Comparison of ENCODE assay signal across 28 mouse cellular contexts in genomic region chr12:36132668-36133067, GRCm38 (mm10). TPM values are rescaled to one million over a fixed set of nuclear protein-coding genes. Genes with fewer than 3 reads are reported as not detected.
A peak's percentile ranks its signal among the peaks of the same experiment; 100 is the strongest.
DNase-seq lines count a peak whose midpoint lies in the region; ATAC-seq and TF ChIP-seq lines count a peak whose summit lies in the region.
"Had no signal": no experiment of that assay in that cellular context is flagged by ENCODE, and none has a peak within 500 bp of the region (broad histone marks: within the 10 kb centered on the region; RNA-seq: fewer than 3 reads in every experiment).

No protein-coding gene starts in this region.

- no peak overlapping the region for H3K9ac ChIP-seq in forebrain, embryonic 15.5 days (replicated peaks)
- no peak overlapping the region for H3K9ac ChIP-seq in forebrain, embryonic 13.5 days
- H3K9ac ChIP-seq: embryonic facial prominence, embryonic 12.5 days; embryonic facial prominence, embryonic 15.5 days; hindbrain, embryonic 13.5 days had no signal

- DNase-seq in gastrocnemius, adult 2 months = no peak
- no peak for DNase-seq in gastrocnemius, adult 8-10 months (ENCODE audit: low spot score in 2 of 2)
- peak; percentile 34 for DNase-seq in brain, embryonic 14.5 days (ENCODE audit: low read depth)
- no peak for DNase-seq in heart, postnatal 14 days
- DNase-seq: adrenal gland, adult 2 months; adrenal gland, postnatal 14 days; cerebellum, adult 18-20 months; cerebellum, adult 9-11 months; cerebellum, postnatal 25 days; gastrocnemius, postnatal 10 days; gastrocnemius, postnatal 36 days; heart, adult 11 months; heart, postnatal 36 days; kidney, adult 18-20 months; kidney, adult 9 months had no signal

- H3K4me2 ChIP-seq in forebrain, embryonic 15.5 days (replicated peaks) = no peak overlapping the region
- H3K4me2 ChIP-seq in forebrain, embryonic 13.5 days = no peak overlapping the region
- H3K4me2 ChIP-seq: embryonic facial prominence, embryonic 12.5 days; embryonic facial prominence, embryonic 15.5 days; heart, embryonic 11.5 days; hindbrain, embryonic 13.5 days had no signal

- H3K4me3 ChIP-seq in forebrain, embryonic 15.5 days = no peak overlapping the region
- H3K4me3 ChIP-seq in forebrain, embryonic 13.5 days = no peak overlapping the region
- no peak overlapping the region for H3K4me3 ChIP-seq in gastrocnemius, adult 2 months
- H3K4me3 ChIP-seq: embryonic facial prominence, embryonic 12.5 days; embryonic facial prominence, embryonic 15.5 days; hindbrain, embryonic 10.5 days; hindbrain, embryonic 13.5 days had no signal

- TF ChIP-seq POLR2A in brain, embryonic 14.5 days (IDR thresholded peaks at IDR 0.05; ENCODE audit: borderline replicate concordance, extremely low read depth, insufficient read depth, insufficient read length, poor library complexity, severe bottlenecking) = no peak

- no peaks in the 10 kb centered on the region for H3K27me3 ChIP-seq in forebrain, embryonic 15.5 days
- no peaks in the 10 kb centered on the region for H3K27me3 ChIP-seq in forebrain, embryonic 13.5 days
- H3K27me3 ChIP-seq: embryonic facial prominence, embryonic 12.5 days; embryonic facial prominence, embryonic 15.5 days; hindbrain, embryonic 13.5 days had no signal

- no peak for TF ChIP-seq CTCF in gastrocnemius, adult 2 months (IDR thresholded peaks at IDR 0.05)
- TF ChIP-seq CTCF in brain, embryonic 14.5 days (IDR thresholded peaks at IDR 0.05; ENCODE audit: borderline replicate concordance, extremely low read depth, insufficient read depth, insufficient read length) = no peak

- H3K36me3 ChIP-seq in forebrain, embryonic 15.5 days = peaks cover 51% of the 10 kb centered on the region
- H3K36me3 ChIP-seq in forebrain, embryonic 13.5 days (ENCODE audit: poor library complexity, severe bottlenecking) = peaks cover 46% of the 10 kb centered on the region

- H3K9me3 ChIP-seq in forebrain, embryonic 15.5 days = no peaks in the 10 kb centered on the region
- H3K9me3 ChIP-seq in forebrain, embryonic 13.5 days (replicated peaks) = no peaks in the 10 kb centered on the region
- H3K9me3 ChIP-seq: embryonic facial prominence, embryonic 12.5 days; embryonic facial prominence, embryonic 15.5 days; hindbrain, embryonic 10.5 days; hindbrain, embryonic 13.5 days had no signal

- intact Hi-C loops in gastrocnemius, adult 2 months (cut with DNase I) = no loop called here
- intact Hi-C loops in heart, postnatal 14 days (cut with DNase I) = no loop called here

- 53% methylated on average over 3 of the region's 3 CpGs for WGBS in forebrain, embryonic 15.5 days
- 77% methylated on average over 3 of the region's 3 CpGs for WGBS in forebrain, embryonic 13.5 days

- ATAC-seq in forebrain, embryonic 15.5 days (replicated peaks) = peak; percentile 27; the same call in 1 of the 2 replicates
- ATAC-seq in forebrain, embryonic 13.5 days = no peak; the same call in 1 of the 2 replicates
- peak; percentile 56; the same call in 1 of the 2 replicates for ATAC-seq in megakaryocyte progenitor cell, adult 5-6 weeks (replicated peaks; ENCODE audit: poor library complexity)
- no peak for ATAC-seq in inflammation-experienced regulatory T-cells, adult 6 months
- ATAC-seq: activated CD4-positive, CD25-positive, alpha-beta regulatory T cell, adult 4 months; CD4-positive, CD25-positive, alpha-beta regulatory T cell, adult 4 months; hindbrain, embryonic 16.5 days had no signal

- no peak overlapping the region for H3K27ac ChIP-seq in forebrain, embryonic 15.5 days (replicated peaks)
- no peak overlapping the region for H3K27ac ChIP-seq in forebrain, embryonic 13.5 days
- peak overlapping the region; percentile 57; the same call in 1 of the 2 replicates for H3K27ac ChIP-seq in gastrocnemius, adult 2 months
- H3K27ac ChIP-seq: embryonic facial prominence, embryonic 12.5 days; embryonic facial prominence, embryonic 15.5 days; hindbrain, embryonic 10.5 days; hindbrain, embryonic 13.5 days; kidney, postnatal 0 days had no signal

- H3K4me1 ChIP-seq in forebrain, embryonic 15.5 days = peaks cover 8% of the 10 kb centered on the region; the same call in 1 of the 2 replicates
- H3K4me1 ChIP-seq in forebrain, embryonic 13.5 days = 0 out of 2 replicates have a peak, but pooled peaks cover 8% of the 10 kb centered on the region
- H3K4me1 ChIP-seq: embryonic facial prominence, embryonic 12.5 days; embryonic facial prominence, embryonic 15.5 days; hindbrain, embryonic 10.5 days had no signal

RNA-seq across cellular contexts. Expression of gene Ankmy2, which starts 24.2 kb away (rescaled TPM):
- polyA plus RNA-seq in forebrain, embryonic 15.5 days (2015; fragmentation: Nextera tagmentation; extraction: Ambion mirVana) = 59.7 and 60.2 TPM in 2 replicates
- polyA plus RNA-seq in forebrain, embryonic 13.5 days (2015; fragmentation: Nextera tagmentation; extraction: Ambion mirVana) = 41.4 and 42.5 TPM in 2 replicates
- total RNA-seq in gastrocnemius, adult 2 months (2021) = 1 to 10 TPM; 5.1 to 6.5 TPM
- 1 to 10 TPM; 4.0 to 6.6 (median 5.7) TPM for total RNA-seq in gastrocnemius, adult 8-10 months (2022)
- 29.9 and 39.5 TPM in 2 replicates for polyA plus RNA-seq in brain, embryonic 14.5 days (2012; rRNA removed)
- 17.1 and 22.2 TPM in 2 replicates for total RNA-seq in megakaryocyte progenitor cell, adult 5-6 weeks (2015)
- total RNA-seq in megakaryocyte progenitor cell, adult 5-6 weeks (2017) = 22.7 and 23.3 TPM in 2 replicates
- 10 to 100 TPM; 16.9 to 20.5 TPM for total RNA-seq in heart, postnatal 14 days (2021)
- 10 to 100 TPM; 37.6 to 51.3 (median 47.3) TPM for polyA plus RNA-seq in inflammation-experienced regulatory T-cells, adult 6 months (2017; shearing (Covaris generic))

RNA-seq across cellular contexts. Expression of gene Bzw2, which starts 25.2 kb away (rescaled TPM):
- 515 and 540 TPM in 2 replicates for polyA plus RNA-seq in forebrain, embryonic 15.5 days (2015; fragmentation: Nextera tagmentation; extraction: Ambion mirVana)
- 399 and 418 TPM in 2 replicates for polyA plus RNA-seq in forebrain, embryonic 13.5 days (2015; fragmentation: Nextera tagmentation; extraction: Ambion mirVana)
- total RNA-seq in gastrocnemius, adult 2 months (2021) = 100 to 1,000 TPM; 107 to 130 TPM
- total RNA-seq in gastrocnemius, adult 8-10 months (2022) = 100 to 1,000 TPM in 3 of 4 experiments, 10 to 100 TPM in 1; 96.8 to 117 (median 106) TPM
- 225 and 239 TPM in 2 replicates for polyA plus RNA-seq in brain, embryonic 14.5 days (2012; rRNA removed)
- 150 and 156 TPM in 2 replicates for total RNA-seq in megakaryocyte progenitor cell, adult 5-6 weeks (2015)
- 111 and 131 TPM in 2 replicates for total RNA-seq in megakaryocyte progenitor cell, adult 5-6 weeks (2017)
- total RNA-seq in heart, postnatal 14 days (2021) = 100 to 1,000 TPM; 146 to 148 TPM
- polyA plus RNA-seq in inflammation-experienced regulatory T-cells, adult 6 months (2017; shearing (Covaris generic)) = 100 to 1,000 TPM; 133 to 204 (median 162) TPM

Comparison
In these comparisons a context has a peak if more than half of its experiments do, and no peak if none do; other contexts are left out.
1. ATAC-seq: peak in forebrain, embryonic 15.5 days (single experiment) and megakaryocyte progenitor cell, adult 5-6 weeks (single experiment); none in forebrain, embryonic 13.5 days (single experiment) and inflammation-experienced regulatory T-cells, adult 6 months (single experiment).